Mouse (Mus musculus) CH12F3 (cell line): Measurements from ENCODE around the gene Cdkl2.

Experiments used
- in situ Hi-C: fragments of 300-500 bp; cut with MboI; formaldehyde crosslinking; loops from 2 replicates; pipeline ENCODE4 v1.14.3; 2020; ENCODE audit warnings: low sequenced_read_pairs

Gene Cdkl2

DNA sequence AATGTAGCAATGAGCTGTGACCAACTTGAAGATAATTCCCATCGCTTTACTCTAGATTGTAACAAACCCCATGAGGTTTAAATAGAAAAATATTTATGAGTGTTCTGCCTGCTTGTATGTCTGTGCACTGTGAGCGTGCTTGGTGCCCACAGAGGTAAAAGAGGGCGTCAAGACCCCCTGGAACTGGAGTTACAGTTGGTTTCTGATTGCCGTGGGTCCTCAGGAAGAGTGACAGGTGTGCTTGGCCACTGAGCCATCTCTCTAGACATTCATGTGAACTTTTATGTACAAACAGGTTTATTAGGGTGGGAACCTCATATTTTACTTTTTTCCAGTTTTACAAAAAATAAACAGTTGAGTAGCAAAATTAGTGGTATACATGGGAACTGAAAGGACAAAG, at the start of gene Cdkl2:
Gene Cdkl2, minus strand, starts transcription at position 101 of the 400 bp plus-strand sequence.
- in situ Hi-C loops, result no loop called here

DNA sequence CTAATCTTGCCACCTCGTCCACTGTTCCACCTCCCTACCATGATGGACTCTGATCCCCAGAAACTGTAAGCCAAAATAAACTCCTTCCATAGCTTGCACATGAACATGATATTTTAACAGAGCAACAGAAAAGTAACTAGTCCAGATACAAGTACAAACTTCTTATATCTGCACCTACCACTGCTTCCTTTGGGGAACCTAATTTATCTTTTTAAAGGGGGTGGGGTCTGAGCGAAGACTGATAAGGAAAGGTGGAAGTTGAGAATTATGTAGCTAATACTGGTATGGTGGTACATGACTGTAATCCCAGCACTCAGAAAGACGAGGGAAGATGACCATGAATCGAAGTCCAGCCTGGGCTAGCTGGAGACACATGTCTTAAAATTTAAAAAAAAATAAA, 43.8 kb upstream of the Cdkl2 start:
- in situ Hi-C loops, result no loop called here

DNA sequence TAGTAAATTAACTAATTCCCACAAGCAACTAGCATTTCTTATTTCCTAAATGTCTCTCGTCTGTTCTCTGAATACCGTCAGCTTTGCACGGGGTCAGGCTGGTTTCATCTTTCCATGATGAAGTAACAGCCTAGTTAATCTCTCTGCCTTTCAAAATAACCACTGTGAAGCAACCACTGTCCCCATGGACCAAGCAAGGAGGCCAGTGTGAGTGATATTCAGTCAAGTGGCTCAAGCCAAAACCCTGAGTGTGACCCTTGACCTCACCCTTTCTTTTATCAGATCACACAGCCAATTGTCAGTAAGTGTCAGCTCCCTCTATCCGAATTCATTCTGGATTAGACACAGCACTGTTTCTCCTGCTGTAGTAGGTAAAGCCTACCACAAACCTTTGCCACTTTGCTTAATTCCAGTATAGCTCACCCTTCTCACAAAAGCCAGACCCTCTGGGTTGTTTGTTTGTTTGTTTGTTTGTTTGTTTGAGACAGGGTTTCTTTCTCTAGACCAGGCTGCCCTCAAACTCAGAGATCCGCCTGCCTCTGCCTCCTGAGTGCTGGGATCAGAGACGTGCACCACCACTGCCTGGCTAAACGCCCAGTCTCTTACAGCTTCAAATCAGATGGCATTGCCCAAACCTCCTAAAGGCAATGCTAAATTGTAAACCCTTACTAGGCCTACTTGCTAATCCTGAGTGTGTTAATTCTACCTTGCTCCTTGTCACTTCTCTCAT, 42.3 kb upstream of the Cdkl2 start:
- in situ Hi-C loops, result no loop called here

DNA sequence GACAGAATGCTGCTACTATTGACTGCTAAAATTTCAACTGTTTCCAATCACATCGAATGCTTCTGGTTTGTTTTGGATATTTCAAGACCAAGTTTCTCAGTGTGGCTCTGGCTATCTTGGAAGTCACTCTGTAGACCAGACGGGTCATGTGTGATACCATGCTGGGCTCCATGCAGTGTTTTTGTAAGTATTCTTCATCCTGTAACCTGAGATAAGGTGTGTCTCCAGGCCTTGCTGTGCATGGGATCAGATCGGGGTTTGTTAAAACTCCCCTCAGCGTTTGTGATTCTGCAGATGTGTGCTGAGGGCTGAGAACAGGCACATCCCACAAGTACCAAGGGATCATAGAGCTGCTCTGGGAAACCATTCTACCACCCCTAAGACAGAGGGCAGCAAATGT, 41.6 kb upstream of the Cdkl2 start:
- in situ Hi-C loops, result no loop called here

DNA sequence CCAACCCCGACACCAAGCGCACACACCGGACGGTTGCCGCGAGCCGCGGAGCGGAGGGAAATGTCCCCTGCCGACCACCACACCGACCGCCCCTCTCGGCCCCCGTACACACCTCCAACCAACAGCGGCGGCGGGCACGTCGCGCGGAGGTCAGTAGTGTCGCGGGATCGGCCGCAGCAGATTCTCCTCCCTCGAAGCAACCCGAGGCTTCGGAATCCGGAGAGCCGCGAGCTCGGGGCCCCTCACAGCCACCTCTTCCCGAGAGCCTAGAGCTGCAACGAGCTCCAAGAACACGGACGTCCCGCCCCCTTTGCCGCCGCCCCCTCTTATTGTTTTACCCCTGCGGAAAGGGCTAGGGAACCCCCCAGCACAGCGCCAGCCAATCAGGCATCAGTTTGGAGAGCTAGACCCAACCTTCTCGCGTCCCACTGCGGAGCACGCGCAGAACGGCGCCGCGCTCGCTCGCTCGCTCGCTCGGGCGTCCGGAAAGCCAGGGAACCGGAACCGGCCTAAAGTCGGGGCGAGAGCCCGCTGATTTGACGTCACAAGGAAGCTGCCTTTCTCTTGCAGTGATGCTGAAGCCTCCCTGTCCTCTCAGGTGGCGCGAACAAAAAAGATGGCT, 39.8 kb upstream of the Cdkl2 start, which contains the start of gene G3bp2:
Gene G3bp2, minus strand, starts transcription at position 303 of the 622 bp plus-strand sequence.
- in situ Hi-C loops, result no loop called here

DNA sequence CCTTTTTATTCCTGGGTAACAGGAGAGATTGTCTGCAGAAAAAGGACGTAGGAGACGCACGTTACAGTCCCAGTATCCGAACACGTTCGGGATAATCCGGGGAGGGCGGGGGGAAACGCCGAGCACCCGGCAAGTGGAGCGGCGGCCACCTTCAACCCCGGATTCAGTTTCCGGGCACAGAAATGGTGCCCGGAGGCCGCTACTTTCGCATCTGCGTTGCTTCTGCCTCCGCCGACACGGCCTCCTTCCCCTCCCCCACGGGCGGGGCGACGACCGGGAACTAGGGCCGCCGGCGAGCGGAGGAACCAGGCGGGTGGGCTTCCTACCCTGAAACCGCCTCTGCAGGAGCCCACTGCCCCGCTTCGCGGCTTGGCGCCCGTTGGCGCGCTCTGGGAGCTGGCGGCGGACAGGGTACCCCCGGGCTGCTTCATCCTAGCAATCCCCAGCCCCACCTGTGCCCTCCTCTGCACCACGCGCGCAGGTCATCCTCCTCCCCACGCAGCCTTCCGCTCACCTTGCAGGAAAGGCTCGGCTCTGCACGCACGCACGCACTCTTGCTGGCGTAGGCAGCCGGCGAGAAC, 39.2 kb upstream of the Cdkl2 start:
- in situ Hi-C loops, result no loop called here

DNA sequence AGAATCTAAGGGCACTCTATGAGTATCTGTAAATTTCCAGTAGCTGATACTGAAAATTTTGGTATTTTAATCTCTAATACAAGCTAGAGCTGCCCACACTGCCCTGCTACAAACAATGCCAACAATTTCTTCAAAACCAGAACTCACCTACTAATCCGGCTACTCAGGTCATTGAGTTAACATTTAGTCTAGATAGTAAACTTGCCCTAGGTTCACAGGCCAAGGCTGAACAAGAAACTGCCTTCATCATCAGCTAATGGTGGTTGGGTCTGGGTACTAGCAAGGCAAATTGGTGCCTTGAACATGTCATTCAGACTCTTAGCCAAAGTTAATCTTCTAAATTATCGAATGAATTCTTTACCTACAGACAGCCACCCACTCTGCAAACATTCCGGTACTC, 37.6 kb upstream of the Cdkl2 start:
- in situ Hi-C loops, result no loop called here

DNA sequence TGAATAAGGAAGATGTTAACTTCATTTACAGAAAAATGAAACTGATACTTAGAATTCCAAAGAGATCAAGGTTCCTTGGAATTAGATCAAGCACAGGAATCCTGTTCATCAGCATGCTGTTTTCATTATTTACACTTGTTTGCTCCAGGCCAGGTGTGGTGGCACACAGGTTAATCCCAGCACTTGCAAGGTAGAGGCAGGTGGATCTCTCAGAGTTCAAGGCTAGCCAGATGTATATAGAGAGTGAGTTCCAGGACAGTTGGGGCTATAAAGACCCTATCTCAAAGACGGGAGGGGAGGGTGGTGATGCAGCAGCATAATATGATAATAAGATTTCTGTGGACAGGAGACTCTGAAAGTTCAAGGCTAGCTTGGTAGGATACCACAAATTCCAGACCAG, 36.7 kb upstream of the Cdkl2 start:
- in situ Hi-C loops, result no loop called here

DNA sequence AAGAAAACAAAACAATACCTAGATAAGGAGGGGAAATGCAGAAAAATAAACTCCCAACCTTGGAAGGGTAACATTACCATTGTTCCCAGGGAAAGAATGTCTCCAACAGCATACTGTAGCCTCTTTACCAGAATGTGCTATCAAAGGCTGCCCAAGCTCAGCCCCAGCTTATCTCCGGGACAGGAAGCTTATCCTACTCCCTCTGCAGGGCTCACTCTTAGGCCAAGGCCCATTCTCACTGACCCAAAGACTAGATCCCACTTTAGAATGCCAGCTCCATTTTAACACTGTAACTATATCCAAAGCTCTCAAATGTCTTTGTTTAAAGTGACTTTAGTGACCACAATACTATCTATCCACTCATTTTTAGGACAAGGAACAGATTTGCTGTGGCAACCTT, 35.6 kb upstream of the Cdkl2 start:
- in situ Hi-C loops, result no loop called here

DNA sequence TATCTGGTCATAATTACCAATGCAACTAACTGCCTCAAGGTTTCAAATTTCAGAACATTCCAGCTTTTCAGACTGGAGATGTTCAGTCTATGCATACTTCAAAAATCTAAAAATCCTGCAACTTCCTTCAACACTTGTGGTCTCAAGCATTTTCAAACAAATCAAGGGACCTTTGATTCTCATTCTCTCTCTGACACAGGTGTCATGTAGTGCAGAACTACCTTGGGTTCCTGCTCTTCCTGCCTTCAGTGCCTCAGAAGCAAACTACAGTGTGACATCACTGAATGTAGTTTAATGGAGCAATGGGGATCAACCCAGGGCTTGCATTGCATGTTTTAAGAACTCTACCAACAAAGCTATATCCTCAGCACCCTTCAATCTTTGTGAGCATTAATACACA, 35.1 kb upstream of the Cdkl2 start:
- in situ Hi-C loops, result no loop called here

DNA sequence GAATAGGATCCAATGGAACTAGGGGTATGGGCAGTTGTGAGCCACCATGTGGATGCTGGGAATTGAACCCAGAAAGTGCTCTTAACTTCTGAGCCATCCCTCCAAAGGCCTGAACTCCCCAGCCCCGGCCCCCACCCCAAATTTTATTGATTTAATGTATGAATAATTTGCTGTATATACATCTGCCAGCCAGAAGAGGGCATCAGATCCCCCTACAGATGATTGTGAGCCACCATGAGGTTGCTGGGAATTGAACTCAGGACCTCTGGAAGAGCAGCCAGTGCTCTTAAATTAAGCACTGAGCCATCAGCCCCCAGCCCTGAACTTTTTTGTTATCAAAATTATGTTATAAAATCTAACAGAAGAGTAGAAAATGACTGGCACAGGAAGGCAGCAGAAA, 32.6 kb upstream of the Cdkl2 start:
- in situ Hi-C loops, result no loop called here

DNA sequence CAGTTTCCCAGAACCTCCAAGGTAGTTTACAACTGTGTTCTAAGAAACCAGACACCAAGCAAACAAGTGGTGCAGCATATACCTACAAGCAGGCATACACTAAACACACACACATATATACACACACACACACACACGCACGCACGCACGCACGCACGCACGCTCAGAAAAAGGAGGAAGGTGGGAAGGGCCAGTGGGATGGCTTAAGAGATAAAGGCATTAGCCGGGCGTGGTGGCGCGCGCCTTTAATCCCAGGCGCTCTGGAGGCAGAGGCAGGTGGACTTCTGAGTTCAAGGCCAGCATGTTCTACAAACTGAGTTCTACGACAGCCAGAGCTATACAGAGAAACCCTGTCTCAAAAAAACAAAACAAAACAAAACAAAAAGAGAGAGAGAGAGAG, 30.4 kb upstream of the Cdkl2 start:
- in situ Hi-C loops, result no loop called here

DNA sequence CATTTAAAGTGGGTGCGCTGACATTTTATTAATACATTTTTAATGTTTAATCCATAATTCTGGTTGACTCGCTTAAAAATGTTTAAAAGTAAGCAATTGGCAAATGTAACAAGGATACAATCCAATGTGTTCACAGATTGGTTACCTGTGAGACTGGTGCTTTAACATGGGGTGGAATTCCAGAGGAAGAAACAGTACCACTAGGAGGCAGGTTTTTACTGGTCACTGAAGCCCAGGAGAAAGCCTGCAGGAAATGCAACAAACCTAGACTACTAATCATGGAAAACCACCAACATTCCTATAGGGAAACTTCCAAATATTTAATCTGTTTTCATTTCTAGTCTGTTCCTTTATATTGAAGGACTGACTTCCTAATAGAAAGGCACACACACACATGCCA, 19.5 kb upstream of the Cdkl2 start:
- in situ Hi-C loops, result no loop called here

DNA sequence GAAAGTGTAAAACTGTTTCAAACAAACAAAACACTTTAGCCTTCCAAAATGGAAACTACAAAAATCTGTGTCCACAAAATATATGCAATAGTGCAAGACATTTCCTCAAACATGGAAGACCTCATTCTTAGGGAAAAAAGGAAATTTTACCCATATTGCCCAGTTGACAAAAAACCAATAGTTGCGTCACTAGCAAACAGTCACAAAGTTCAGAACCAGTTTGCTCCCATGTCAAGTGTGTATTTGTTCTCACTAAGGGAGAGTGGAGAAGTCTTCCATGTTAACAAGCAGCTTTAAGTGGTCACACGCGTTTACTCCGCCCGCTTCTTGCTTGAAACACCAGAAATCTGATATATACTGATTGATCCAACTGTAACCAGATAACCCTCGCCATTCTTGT, 9.2 kb upstream of the Cdkl2 start:
- in situ Hi-C loops, result no loop called here

DNA sequence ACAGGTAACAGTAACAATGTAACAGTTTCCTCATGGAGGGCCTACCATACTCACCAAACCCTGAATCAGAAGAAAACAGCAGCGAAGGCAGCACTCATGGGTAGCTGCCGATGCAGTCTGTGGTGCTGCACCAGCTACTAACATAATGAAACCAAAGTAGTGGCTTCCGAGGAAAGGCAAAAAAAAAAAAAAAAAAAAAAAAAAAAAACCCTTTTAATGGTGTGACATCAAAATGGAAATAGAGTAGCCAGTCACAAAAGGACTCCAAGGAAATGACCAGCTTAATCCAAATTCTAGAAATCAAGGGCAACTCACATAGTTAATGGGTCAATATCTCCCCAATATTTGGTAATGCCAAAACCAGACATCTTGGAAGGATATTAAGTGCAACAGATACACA, 6.7 kb upstream of the Cdkl2 start:
- in situ Hi-C loops, result no loop called here

DNA sequence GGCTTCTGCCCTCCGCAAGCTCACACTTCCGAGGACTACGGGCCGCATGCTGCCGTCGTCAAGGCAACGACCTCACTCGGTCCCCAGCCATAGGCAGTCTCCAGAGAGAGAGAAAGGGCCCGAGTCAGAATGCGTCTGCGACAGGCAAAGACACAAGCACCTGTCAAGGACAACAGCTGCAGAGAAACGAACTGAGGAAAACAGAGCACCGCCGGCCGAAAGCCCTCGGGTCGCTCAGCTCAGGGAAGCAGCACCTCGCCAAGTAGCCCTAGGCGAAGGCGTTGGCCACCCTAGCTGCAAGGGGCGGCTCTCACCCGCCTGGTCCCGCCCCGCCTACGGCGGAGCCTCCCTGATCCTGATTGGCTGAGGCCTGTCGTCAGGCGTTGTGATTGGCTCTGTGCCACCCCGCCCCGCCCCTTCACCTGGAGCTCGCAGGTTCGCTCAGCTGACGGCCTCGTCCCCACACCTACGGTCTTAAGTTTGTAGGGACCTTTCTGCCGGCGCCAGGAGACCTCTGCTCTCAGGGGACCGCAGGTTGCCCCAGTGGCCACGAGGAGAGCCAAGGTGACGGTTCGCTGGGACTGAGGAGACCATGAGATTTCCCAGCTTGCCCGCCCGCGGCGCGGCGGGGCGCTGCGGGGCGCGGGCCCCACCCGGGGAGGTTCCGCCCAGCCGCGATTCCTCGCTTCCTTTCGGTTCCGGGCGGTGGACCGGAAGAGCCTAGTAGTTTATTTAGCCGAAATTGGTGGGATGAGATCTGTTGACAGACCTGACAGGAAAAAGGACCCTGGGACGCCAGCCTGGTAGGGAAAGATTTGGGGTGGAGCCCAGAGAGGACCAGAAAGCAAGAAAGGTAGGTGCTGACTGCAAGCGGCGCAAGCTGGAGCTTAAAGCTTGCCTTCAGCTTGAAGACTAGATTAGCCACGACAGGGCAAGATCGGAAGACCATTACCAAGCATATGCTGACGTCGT, 1.0 kb downstream of the Cdkl2 start:
- in situ Hi-C loops, result no loop called here

DNA sequence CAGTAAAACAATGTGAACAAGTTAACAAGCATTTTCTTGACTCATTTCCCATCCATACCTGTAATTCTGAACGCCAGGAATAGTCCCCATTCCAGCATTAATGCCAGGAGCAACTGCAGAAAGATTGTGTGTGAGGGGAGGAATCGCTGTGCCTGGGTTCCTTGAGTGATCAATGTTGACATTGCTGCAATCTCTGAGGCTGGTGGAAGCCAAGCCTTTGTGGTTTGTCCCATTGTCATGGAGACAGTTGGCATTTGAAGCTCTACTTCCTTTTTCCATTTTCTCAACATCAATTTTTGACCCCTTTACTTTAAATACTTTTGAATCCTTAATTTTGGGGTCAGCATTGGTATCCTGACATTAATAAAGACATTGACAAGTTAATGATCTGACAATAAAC, 23.7 kb downstream of the Cdkl2 start:
- in situ Hi-C loops, result no loop called here

DNA sequence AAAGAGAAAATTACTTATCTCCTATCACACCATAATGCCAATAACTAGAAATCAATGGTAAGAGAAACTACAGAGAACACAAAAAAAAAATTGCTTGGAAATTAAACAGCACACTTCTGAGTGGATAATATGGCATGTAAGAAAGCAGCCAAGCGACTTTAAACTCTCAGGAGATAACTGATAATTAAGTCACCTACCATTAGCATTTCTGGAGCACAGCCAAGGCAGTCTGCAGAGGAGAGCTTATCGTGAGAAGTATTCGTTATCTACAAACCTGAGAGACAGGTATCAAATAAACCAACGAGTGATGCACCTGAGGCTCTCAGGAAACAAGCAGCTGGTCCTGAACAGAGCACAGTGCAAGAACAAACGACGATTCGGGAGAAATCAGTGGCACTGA, 31.9 kb downstream of the Cdkl2 start:
- in situ Hi-C loops, result no loop called here

DNA sequence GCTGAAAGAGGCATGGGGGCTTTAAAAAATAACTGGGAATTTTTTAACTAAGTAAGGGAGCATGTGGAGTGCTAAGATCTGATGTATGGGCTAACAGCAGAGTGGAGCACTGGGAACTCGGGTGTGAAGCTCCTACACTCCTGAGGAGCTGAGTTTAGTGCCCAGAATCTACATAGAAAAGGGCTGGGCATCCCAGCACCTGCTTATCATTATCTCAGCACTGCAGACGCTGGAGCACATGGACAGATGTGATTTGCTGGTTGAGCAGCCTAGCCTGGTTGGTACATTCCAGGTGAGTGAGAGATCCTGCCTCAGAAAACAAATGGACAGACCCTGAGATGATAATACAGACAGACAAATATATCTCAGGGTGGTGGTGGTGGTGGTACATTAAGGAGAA, 33.9 kb downstream of the Cdkl2 start:
- in situ Hi-C loops, result loop anchor here (10.0 kb wide), 1 partner anchor 545 kb away; no protein-coding TSS in a partner anchor

DNA sequence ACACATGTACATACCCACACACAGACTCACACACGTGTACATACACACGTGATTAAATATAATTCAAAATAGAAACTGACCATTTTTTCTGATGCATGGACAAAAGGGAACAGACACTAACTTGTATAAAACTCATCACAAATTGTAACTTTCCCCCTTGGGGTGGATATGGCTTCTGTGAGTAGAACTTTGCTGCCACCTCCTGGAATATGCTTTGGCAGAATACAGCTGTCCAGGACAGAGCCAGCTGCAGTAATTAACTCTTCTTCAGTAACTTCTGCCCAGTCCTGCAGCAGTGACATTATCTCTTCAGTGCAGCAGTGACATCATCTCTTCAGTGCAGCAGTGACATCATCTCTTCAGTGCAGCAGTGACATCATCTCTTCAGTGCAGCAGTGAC, 40.7 kb downstream of the Cdkl2 start:
- in situ Hi-C loops, result loop anchor here (10.0 kb wide), 1 partner anchor 538 kb away; no protein-coding TSS in a partner anchor

DNA sequence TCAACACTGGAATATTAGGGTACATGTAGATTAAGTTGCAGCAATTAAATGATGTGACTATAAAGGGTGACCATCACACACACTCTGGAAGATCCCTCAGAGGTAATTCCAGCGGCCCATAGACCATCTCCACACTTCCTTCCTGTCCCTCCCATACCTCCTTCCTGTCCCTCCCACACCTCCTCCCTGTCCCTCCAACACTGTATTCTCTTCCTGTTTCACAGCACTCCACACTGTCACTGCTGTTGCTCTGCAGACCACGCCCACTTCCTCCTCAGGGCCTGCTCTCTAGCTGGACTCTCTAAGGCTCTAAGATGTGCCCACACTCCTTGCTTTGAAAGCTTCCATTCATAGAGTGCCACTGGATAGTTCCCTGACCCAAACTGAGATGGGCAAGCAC, 42.9 kb downstream of the Cdkl2 start:
- in situ Hi-C loops, result loop anchor here (10.0 kb wide), 1 partner anchor 536 kb away; no protein-coding TSS in a partner anchor
